Mouse (Mus musculus) olfactory bulb, adult 2 months (tissue): Measurements from ENCODE around the gene Sox15.

Experiments used
- CTCF ChIP-seq: fragments of 200-500 bp; IDR thresholded peaks from 2 replicates; pipeline ENCODE4 v1.5.1; 2012; ENCODE audit warnings: low read depth, mild to moderate bottlenecking, low read length, moderate library complexity; ENCODE audit not compliant: insufficient read depth
- POLR2A ChIP-seq: fragments of 200-500 bp; IDR thresholded peaks from 2 replicates; pipeline ENCODE4 v1.6.1; 2012; ENCODE audit warnings: mild to moderate bottlenecking, low read depth, low read length, moderate library complexity; ENCODE audit not compliant: insufficient read depth

DNA sequence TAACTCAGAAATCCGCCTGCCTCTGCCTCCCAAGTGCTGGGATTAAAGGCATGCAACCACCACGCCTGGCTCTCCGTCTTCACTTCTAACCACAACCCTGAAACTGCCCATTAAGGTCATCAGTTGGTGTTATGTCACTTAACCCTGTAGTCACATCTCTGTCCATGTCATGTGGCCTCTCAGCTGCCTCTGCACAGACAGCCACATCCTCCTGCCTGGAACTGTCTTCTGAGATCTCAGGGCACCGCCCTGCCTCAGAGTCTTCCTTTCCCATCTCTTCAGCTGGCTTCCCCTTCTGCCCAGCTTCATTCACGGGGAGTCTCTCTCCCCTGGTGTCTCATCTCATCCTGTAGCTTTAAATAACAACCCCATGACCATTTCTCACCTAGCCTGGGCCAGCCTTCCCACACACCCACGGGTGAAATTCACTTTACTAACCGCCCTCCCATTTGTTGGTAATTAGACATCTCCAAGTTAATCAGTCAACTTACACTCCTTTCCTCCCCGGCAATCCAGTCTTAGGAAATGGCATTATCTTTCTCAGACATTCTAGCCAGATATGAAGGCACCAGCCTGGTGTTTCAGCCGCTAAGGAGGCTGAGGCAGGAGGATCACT, 37.2 kb downstream of the Sox15 start:
- TF ChIP-seq POLR2A (no peak), CTCF (no peak)
